Mouse (Mus musculus) heart, adult 9 months (tissue): Measurements from ENCODE around the gene Adgrg5.

Source experiments
- DNase-seq, 2 experiments: peaks; one replicate each; pipeline ENCODE4 v3.0.0; 2022; ENCODE audit warnings: low spot score in 2 of 2

Gene Adgrg5

DNA sequence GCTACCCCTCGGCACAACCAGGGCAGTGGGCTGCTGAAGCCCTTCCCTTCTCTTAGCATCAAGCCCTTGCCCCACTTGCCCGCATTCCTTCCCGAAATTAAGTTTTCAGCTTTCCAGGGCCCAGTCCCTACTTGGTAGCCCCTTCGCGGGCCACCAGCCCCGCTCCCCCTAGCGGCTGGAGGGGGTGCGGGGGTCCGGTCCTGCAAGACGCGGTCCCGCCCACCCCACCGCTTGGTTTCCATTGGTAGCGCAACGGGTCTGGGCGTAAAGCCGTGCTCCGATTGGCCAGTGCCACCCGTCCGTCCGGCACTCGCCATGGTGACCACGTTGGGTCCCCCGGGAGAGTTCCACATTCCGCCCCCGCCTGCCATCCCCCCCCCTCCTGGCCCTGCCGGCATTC, 6.1 kb upstream of the Adgrg5 start:
- peak; percentile 97 for DNase-seq

DNA sequence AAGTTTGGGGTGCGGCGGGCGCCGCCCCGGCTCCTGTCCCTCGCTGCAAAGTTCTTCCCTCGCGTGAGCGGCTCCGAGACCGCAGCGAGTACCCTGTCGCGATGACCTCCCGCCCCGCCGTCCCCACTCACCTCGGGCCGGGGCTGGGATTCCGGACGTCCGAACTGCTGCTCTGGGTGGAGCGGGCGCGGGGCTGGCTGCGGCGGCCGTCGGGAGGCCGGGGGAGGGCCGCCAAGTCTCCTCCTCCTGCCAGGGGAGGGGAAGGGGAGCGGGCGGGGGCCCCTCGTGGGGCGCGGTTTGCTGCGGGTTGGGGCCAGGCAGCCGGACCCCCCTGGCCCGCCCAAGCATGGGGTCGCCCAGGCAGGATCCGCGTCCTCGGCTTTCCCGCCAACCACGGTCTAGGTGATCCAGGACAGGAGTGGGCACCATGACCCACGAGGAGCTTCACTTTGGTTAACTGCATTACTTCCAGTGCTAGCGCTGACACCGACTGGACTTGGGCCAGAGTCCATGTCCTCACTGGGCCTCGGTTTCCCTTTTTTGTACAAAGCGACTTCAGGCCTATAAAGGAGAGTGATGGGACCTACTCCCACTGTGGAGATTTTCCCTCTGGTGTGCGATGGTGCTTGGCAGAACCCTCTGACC, 5.5 kb upstream of the Adgrg5 start, which contains the start of gene Ccdc102a:
TSS of gene Ccdc102a (minus strand) at position 248 of the 645 bp plus-strand sequence.
- DNase-seq: peak in 1 of 2 experiments; percentile 72

DNA sequence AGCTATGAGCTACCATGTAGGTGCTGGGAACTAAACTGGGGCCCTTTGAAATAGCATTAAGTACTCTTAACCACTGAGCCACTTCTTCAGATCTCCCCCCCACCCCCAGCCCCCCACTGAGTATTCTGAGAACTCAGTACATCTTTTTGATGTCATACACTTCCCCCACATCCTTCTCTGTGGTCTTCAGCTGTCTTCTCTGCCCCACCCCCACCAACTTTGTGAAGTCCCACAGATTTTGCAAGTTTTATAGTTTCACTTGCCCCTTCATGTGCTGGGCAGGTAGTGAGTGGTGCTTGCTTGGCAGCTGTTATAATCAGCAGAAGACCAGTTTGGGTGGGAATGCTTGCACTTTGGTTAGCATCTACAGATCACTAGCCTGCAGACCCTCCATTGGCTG, 4.2 kb upstream of the Adgrg5 start:
- DNase-seq: no peak

DNA sequence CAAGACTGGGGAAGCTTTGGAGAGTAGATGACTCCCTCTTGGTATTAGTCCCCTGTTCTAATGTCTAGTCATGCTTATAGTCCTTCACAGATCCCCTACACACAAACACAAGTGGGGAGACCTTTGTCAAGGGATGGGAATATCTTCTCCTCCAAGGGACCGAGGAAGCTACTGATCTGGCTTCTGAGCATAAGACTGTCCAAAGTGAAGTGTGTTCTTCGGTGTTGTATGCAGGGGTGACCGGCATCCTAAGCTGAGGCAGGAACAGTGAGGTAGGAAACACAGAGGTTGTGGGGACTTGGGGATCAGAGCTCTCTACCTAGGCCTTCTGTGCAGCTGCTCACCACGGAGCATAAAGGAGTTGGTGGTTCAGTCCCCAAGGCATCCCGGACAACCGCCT, 1.3 kb upstream of the Adgrg5 start:
- DNase-seq: no peak

DNA sequence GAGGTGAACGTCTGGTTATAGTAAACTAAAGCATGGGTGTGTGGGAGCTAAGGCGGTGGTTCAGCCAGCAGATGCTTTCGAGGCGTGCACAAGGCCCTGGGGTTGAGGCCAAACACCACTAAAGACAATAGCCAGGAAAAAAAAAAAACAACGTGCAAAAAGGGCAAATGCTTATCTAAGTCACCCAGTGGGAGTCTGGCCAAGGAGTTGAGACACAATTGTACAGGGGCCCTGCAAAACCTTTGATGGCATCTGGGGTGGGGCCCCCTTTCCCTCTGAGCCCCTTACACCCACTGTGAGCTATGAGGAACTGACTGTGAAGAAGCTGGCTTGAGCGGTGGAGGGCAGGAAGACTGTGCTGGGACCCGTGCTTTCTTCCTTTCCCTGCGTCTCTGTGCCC, 892 bp upstream of the Adgrg5 start:
- DNase-seq: peak; percentile 35 to 59

DNA sequence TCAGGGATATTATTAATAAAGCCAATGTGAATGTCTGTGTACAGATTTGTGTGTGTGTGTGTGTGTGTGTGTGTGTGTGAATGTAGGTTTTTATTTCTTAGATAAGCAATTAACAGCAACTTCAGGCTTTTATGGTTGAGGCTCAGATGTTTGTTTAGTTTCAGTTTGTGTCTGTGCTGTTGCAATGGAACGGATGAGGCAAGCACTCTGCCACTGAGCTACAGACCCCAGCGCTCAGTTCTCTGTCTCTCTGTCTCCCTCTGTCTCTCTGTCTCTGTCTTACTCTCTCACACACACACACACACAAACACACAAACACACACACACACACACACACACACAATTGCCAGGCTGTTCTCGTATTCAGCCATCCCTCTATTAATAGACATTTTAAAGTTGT, 4.7 kb downstream of the Adgrg5 start:
- no peak for DNase-seq

DNA sequence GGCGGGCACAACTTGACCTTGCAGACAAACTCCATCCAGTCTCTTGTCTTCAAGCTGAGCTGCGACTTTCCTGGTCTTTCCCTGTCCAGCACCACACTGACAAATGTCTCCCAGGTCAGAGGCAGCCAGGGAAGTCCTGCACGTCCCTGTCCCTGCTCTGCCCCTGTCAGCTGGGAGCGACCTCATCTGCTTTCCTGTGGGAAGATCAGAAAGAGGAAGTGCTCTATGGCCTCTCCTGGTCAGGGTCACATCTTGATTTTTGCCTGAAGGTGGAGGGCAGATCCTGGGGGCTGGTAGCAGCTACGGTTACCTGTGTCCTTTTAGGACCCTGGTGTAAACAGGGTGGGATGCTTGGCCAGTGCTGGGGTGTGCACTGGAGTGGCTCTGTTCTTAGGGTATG, 10.4 kb downstream of the Adgrg5 start:
- DNase-seq: no peak

DNA sequence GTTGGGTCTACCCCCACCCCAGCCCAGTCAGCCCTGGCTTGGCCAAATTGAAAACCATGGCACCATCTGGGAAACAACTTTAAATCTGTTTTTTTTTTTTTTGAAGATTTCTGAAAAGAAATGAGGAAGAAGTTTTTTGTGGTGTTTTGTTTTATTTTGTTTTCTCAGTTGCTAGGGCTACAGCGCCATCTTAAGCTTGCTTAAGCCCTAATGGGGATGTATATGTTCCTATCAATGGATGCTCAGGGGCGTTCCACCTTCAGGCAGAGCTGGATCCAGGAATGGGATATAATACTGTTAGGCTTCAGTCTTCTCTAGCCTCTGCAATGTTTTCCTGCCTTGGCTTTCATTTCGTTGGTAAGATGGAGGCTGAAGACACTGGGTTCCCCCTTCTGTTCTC, 11.7 kb downstream of the Adgrg5 start:
- no peak for DNase-seq

DNA sequence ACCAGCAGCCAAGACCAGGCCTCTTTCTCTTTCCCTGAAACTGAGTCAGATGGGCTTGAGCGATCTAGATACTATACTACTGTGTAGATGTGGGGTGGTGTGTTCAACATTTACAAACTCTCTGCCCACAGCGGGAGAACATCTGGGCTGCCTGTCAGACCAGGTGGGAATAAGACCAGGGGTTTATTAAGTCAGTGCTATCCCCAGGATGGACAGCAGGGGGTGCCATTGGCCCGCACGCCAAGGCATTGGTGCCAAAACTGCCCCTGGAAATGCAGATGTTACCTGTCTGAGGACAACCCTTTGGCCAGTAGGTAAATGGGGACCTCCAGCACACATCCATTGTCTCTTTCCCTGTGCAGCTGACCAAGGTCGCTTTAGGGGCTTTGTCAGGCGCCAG, 19.1 kb downstream of the Adgrg5 start:
- DNase-seq: peak; percentile 35 to 44

DNA sequence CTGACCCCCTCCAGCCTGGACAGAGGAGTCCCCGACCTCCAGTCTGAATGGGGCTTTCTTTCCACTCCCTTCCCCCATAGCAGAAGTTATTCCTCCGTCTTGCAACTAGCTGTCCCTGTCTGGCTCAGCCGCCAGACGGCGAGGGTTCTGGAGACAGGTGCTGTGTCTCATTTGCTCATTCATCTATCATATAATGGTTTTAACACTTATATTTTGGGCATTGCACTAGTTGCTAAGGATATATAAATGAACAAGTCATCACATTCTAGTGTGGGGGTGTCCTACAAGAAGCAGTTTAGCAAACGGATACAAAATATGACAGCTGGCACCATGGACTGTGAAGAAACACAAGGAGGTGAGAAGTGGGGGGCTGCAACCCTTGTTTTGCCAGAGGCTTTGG, 21.7 kb downstream of the Adgrg5 start:
- no peak for DNase-seq

DNA sequence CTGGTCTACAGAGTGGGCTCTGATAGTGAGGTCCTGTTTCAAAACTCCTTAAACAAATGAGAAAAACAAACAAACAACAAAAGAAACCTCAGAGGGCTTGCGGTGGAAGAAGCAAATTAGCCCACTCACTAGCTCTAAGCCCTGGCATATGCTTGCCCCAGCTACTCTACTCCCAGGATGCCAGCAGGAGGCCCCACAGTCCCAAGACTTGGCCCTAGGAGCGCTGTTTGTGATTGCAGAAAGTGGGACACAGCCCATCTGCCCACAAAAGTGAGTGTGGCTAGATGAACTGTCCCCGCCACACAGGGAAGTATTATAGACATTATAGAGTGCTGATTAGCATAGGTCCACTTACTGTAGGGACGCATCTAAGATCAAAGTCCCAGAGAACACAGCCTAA, 24.9 kb downstream of the Adgrg5 start:
- no peak for DNase-seq

DNA sequence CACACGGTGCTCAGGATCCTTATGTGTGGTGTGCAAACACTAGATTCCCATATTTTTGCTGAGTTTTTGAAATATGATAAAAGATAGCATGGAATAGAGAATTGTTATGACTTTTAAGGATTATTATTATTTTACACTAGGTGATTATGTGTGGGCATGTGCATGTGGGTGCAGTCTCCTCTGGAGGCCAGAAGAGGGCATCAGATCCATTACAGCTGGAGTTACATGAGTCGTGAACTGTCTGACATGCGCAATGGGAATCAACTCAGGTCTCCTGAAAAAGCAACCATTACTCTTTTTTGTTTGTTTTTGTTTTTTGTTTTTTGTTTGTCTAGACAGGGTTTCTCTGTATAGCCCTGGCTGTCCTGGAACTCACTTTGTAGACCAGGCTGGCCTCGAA, 25.5 kb downstream of the Adgrg5 start:
- DNase-seq: no peak

DNA sequence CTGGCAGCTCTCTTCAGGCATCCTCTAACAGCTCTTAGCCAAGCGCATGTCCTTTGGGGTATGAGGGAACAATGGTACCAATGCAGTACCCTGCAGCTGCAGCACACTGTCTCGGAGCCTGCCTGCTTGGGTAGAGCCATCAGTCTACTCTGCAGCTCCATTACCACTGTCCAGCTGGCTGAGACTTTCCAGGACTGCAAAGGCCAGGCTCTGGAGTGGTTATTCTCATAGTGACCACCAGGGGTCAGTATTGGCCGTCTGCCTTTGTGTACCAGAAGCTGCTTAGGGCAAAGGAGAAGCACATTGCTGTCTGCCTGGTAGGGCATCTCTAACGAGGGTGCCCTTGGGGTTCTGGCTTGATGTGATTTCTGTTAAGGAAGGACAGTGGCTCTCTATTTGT, 26.6 kb downstream of the Adgrg5 start:
- DNase-seq: peak; percentile 56 to 76

DNA sequence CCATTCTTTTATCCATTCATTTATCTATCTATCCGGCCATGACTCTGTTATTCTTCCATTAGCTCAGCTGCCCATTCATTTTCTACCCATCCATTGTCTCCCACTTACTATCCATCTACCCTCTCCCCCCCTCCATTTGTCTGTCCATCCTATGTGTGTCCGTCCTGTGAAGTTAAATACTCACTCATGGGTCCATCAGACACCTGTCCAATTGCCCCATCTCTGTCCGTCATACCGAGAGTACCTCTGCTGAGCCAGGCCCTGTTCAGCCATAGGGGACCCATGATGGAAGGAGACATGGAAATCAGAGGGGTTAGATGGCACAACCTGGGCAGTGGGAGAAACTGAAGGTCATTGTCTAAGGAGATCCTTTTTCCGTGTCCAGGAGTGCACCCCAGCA, 27.0 kb downstream of the Adgrg5 start:
- DNase-seq: no peak

DNA sequence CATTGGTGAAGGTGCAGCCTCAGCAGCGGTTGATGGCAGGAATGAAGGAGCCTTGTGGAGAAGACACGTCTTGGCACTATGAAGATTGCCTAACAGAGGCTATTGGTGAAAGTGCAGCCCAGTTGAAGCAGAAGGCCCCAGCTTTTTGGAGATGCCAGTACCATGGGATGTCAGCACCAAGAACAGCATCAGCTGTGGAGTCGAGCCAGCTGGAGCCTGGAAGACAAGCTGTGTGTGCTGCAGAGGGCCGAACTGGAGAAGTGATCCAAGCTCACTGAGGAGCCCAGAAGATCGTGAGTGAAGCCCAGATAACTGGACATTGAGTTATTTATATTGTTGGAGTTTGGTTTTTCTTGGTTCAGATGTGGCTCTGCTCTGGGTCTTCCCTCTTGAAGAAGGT, 28.6 kb downstream of the Adgrg5 start:
- no peak for DNase-seq

DNA sequence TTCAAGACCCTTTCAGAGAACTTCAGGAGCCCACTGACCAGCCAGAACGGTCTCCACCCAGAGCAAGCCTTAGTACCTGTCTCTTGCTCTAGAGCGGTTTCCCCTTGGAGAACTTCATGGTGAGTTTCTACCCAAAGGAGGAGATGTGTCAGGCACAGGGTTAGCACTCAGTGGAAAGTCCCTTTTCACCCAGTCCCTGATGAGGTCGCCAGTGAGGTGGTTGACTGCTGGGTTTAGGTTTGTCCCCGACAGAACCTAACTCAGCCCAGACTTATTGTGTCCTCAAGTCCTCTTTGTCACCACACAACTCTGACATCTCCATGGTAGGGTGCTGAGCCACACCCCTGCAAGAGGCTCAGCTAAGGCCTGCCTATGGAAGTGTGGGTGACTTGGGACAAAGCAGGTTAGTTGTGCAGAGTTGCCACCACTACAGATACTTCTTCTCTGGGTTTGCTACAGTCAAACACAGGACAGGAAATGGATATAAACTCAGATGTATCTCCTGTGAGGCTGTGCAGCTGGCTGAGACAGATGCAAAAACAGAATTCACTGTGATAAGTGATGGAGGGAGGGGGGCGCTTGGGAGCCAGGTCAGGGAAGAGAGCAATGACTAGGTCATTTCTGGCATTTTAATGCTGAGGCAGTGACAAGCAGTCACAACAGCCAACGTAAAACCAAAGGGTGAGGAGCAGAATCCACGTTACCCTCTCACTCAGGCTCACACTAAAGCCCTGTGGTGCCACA, 30.3 kb downstream of the Adgrg5 start:
- DNase-seq: no peak

DNA sequence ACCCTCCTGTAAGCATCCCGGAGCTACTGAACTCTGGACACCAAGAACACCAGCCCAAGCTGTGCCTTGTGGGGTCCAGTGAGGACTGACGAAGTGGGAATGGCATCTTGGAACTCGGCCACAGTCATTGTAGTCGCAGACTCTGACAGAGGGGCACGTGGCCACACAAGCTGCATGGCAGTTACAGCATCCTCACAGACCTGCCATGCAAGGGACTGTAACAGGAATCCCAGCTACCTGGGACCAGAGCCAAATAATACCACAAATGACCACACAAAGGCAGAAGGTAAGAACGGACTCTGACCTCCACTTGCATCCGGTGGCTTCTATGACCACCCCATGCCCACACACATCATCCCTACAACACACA, 30.9 kb downstream of the Adgrg5 start:
- DNase-seq: no peak

DNA sequence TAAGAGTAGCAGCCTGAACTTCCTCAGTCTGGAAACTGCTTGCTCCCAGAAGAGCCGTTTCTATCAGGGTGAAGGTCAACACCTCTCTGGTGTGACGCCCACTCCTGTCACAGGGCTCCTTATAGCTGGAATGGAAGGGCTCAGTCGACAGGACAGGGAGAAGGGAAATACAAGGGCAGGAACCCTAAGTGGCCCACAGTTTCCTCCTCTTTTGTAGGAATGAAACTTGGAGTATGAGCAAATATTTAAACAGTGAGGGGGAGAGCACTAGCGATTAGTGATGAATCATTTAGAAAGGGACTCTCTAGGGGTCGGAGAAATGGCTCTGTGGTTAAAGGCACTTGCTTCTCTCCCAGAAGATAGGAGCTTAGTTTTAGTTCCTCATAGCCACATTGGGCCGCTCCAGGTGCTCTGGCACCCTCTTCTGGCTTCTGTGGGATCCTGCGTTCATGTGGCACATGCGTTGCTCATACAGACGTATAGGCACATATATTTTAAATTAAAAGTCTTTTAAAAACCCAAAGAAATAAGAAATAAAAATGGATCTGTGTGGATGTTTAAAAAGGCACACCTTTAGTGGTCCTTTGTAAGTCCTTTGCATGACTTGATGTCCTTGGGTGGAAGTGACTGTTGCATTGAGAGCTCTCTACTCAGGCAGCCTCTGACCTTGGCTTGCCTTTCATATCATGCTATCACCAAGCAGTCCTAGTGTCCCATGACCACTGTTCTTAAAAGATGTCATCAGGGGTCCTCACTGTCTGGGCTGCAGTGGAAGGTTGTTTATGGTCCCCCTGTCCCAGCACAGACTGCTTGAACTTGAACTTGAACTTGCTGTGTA, 31.6 kb downstream of the Adgrg5 start:
- DNase-seq: peak in 1 of 2 experiments; percentile 26

DNA sequence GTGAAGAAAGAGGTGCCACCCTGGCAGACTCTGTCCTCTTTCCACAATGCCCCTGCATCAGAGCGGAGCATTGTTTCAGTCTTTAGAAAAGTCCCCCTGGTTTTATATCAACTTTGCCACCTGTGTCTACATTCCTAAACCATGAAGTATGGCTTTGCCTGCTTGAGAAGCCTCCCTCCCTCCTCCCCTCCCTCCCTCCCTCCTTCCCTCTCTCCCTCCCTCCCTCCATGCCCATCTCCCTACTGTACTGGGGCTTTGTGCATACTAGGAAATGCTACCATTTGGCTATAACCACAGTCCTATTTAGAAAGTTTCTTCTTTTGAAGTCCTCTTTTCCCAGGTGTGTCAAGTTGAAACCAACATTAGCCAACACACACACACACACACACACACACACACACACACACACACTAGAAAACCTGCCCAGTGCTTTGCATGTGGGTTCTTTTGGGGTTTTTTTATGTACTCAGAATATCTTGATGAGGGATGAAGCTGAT, 32.6 kb downstream of the Adgrg5 start:
- no peak for DNase-seq

DNA sequence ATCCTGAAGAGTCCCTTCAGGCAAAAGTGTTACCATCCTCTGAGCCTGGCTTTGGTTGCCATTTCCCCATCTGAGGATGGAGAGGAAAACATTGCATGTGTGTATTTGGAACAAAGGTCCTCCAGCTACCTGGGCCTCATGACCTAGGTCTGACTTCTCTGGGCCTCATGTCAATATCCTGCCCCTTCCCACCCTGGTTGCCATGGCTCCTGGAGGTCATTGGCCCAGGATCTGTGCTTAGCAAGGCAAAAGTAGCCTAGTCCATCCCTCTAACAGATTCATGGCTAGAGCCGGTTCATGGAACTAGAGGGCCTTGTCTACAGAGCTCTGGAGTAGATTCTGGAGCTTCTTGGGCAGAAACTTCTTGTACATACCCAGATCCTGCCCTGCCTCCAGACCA, 38.7 kb downstream of the Adgrg5 start:
- no peak for DNase-seq

DNA sequence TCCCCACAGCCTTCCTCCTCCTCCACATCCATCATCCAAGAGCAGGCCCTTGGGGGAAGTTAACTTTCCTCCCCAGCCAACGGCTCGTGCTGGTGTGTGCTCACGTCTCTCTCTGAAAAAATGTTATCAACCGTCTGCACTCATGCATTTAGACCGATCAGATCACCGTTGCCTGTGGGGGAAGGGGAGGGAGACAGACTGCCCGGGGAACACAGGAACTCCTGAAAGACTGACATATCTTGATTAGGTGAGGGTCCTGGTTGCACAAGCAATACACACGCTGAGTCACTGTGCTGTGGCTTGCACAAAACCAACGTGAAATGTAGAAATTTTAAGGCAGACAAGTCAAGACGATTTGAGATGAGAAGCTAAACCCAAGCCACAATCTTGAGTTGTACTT, 41.3 kb downstream of the Adgrg5 start:
- DNase-seq: no peak

DNA sequence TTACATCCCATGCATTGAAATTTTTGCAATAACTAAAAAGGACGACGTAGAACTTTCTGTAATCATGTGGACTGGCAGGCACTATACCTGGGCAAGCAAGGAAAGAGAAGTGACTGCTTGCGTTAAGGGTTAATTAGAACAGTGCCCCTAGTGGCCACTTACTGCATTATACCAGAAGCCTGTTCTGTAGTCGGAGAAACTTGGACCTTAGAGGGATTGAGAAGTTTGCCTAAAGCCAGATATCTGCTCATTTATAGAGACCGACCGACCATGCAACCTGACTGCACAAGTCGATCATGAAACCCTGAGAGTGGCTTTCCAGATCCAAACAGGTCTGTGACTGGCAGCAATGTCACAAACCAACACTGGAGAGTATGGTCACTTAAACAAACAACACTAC, 43.1 kb downstream of the Adgrg5 start:
- DNase-seq: no peak

DNA sequence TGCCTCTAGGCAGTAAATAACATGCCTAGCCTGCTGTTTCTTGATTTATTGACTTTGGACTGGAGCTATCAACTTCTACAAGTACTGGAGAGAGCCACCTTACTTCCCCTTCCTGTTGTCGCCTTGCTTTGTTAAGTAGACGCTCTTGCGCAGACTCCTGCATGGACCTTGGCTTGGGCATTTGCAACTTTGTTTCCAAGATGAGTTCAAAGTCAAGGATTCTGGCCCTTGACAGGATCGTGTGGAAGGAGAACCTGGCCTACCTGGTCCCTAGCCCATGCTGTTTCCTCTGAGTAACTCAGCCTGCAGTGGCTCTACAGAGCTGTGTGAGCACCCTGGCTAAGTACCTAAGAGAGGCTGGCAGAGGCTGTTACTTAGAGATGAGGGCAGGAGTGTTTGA, 43.6 kb downstream of the Adgrg5 start:
- no peak for DNase-seq
